Mouse (Mus musculus) heart, adult 2 months (tissue): Measurements from ENCODE around the gene Fam124a.

ENCODE experiments used
- CTCF ChIP-seq: fragments of 200-600 bp; IDR thresholded peaks from 2 replicates; pipeline ENCODE4 v1.8.1; 2022; ENCODE audit warnings: antibody characterized with exemption, mild to moderate bottlenecking, moderate library complexity
- EP300 ChIP-seq: fragments of 200-500 bp; IDR thresholded peaks from 2 replicates; pipeline ENCODE4 v1.6.1; 2011; ENCODE audit warnings: low read depth, low read length, control low read depth; ENCODE audit not compliant: insufficient read depth
- POLR2A ChIP-seq: fragments of 200-500 bp; IDR thresholded peaks from 2 replicates; pipeline ENCODE4 v1.6.1; 2011; ENCODE audit warnings: mild to moderate bottlenecking, low read depth, low read length, control low read depth; ENCODE audit not compliant: insufficient read depth

DNA sequence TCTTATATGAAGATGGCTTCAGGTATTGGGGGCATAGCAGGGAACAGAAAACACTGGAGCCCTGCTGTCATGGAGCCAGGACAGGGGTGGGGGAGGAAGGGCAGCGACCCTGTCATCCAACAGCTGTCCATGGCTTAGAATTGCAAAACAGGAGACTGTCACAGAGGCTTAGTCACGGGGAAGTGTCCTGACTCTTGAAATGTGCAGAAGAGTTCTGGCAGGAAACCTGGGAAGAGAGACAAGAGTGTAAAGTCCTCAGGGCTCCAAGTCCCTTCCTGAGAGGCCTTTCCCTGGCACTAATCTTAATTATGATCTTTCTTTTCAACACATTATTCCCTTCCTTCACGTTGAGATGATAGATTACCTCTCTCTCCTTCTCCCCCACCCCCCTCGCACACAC lies 5.4 kb upstream of the Fam124a start:
- TF ChIP-seq CTCF (no peak), EP300 (no peak), POLR2A (no peak)
